Mouse (Mus musculus) MEL (cell line): ENCODE measurements around the gene Acta2. TPM values are rescaled to one million over a fixed set of nuclear protein-coding genes. Genes with fewer than 3 reads are reported as not detected.

Experiments used
- DNase-seq: peaks from one replicate; pipeline ENCODE4 v3.0.0; 2011; ENCODE audit warnings: low read depth, low spot score
- H3K27ac ChIP-seq: 2 replicates; pipeline ENCODE4 v1.5.1; 2012; ENCODE audit warnings: low read depth, mild to moderate bottlenecking, control low read depth, low read length, moderate library complexity; ENCODE audit not compliant: control insufficient read depth
- H3K27me3 ChIP-seq, 2 experiments: fragments of 150-350 bp in 1 of 2; sonication (generic) in 1 of 2; 2 replicates each; pipeline ENCODE4 v1.6.1; 2012; ENCODE audit warnings: low read length in 2 of 2, mild to moderate bottlenecking in 2 of 2, improper control_type of control experiment in 1 of 2, moderate library complexity in 1 of 2; ENCODE audit not compliant: insufficient read depth in 2 of 2, control insufficient read depth in 1 of 2
- H3K36me3 ChIP-seq, 2 experiments: 2 replicates each; pipeline ENCODE4 v1.6.1; 2012 to 2014; ENCODE audit warnings: low read length in 2 of 2, improper control_type of control experiment in 1 of 2, inconsistent platforms in 1 of 2, mild to moderate bottlenecking in 1 of 2; ENCODE audit not compliant: insufficient read depth in 2 of 2, control insufficient read depth in 1 of 2
- H3K4me1 ChIP-seq, 2 experiments: fragments of 150-350 bp in 1 of 2; sonication (generic) in 1 of 2; 2 replicates each; pipeline ENCODE4 v1.6.1; 2012; ENCODE audit warnings: low read length in 2 of 2, improper control_type of control experiment in 1 of 2, mild to moderate bottlenecking in 1 of 2; ENCODE audit not compliant: insufficient read depth in 2 of 2, control insufficient read depth in 1 of 2
- H3K4me3 ChIP-seq, 2 experiments: fragments of 150-350 bp in 1 of 2; sonication (generic) in 1 of 2; 2 replicates each; pipeline ENCODE4 v1.5.1; 2012; ENCODE audit warnings: low read depth in 2 of 2, low read length in 2 of 2, mild to moderate bottlenecking in 2 of 2, moderate library complexity in 2 of 2, control low read depth in 1 of 2, improper control_type of control experiment in 1 of 2; ENCODE audit not compliant: control insufficient read depth in 1 of 2, insufficient read depth in 1 of 2
- H3K79me2 ChIP-seq: 2 replicates; pipeline ENCODE4 v1.6.1; 2012; ENCODE audit warnings: mild to moderate bottlenecking, low read length, moderate library complexity; ENCODE audit not compliant: control insufficient read depth, poor library complexity, insufficient read depth
- H3K9ac ChIP-seq: 2 replicates; pipeline ENCODE4 v1.6.1; 2012; ENCODE audit warnings: low read depth, mild to moderate bottlenecking, control low read depth, low read length, moderate library complexity; ENCODE audit not compliant: control insufficient read depth, poor library complexity, severe bottlenecking
- H3K9me3 ChIP-seq: fragments of 150-350 bp; sonication (generic); replicated peaks from 2 replicates; pipeline ENCODE4 v1.6.1; 2012; ENCODE audit warnings: mild to moderate bottlenecking, low read length, improper control_type of control experiment, moderate library complexity; ENCODE audit not compliant: insufficient read depth
- CTCF ChIP-seq, 3 experiments: IDR thresholded peaks in 2 of 3; conservative IDR thresholded peaks in 1 of 3; 2 replicates each; pipeline ENCODE4 v1.5.1; 2011 to 2012; ENCODE audit warnings: low read length in 3 of 3, low read depth in 2 of 3, mild to moderate bottlenecking in 2 of 3, improper control_type of control experiment in 1 of 3, inconsistent platforms in 1 of 3, mixed read lengths in 1 of 3, moderate library complexity in 1 of 3; ENCODE audit not compliant: control insufficient read depth in 1 of 3, insufficient read depth in 1 of 3, poor library complexity in 1 of 3, severe bottlenecking in 1 of 3
- ELF1 ChIP-seq: IDR thresholded peaks from 2 replicates; pipeline ENCODE4 v1.6.1; 2014; ENCODE audit warnings: low read depth, mild to moderate bottlenecking, inconsistent platforms, low read length, improper control_type of control experiment, moderate library complexity
- EP300 ChIP-seq, 2 experiments: IDR thresholded peaks; 2 replicates each; pipeline ENCODE4 v1.6.1; 2011; ENCODE audit warnings: improper control_type of control experiment in 2 of 2, low read length in 2 of 2, low read depth in 1 of 2, mild to moderate bottlenecking in 1 of 2
- ETS1 ChIP-seq: IDR thresholded peaks from 2 replicates; pipeline ENCODE4 v1.6.1; 2012; ENCODE audit warnings: low read depth, mild to moderate bottlenecking, inconsistent platforms, low read length, improper control_type of control experiment, moderate library complexity
- GATA1 ChIP-seq: IDR thresholded peaks from 2 replicates; pipeline ENCODE4 v1.6.1; 2011; ENCODE audit warnings: low read depth, low read length, improper control_type of control experiment
- HCFC1 ChIP-seq: IDR thresholded peaks from 2 replicates; pipeline ENCODE4 v1.6.1; 2012; ENCODE audit warnings: low read depth, mild to moderate bottlenecking, inconsistent platforms, low read length, improper control_type of control experiment, moderate library complexity
- JUND ChIP-seq: IDR thresholded peaks from 2 replicates; pipeline ENCODE4 v1.6.1; 2011; ENCODE audit warnings: low read depth, mild to moderate bottlenecking, improper control_type of control experiment, low read length
- KAT2A ChIP-seq: conservative IDR thresholded peaks from 2 replicates; pipeline ENCODE4 v1.6.1; 2012; ENCODE audit warnings: low read depth, low read length, improper control_type of control experiment, inconsistent platforms
- MAFK ChIP-seq: IDR thresholded peaks from 2 replicates; pipeline ENCODE4 v1.6.1; 2011; ENCODE audit warnings: low read depth, mild to moderate bottlenecking, low read length, improper control_type of control experiment, borderline replicate concordance
- MAZ ChIP-seq: IDR thresholded peaks from 2 replicates; pipeline ENCODE4 v1.6.1; 2012; ENCODE audit warnings: low read depth, mild to moderate bottlenecking, inconsistent platforms, low read length, improper control_type of control experiment
- MEF2A ChIP-seq: IDR thresholded peaks from 2 replicates; pipeline ENCODE4 v1.6.1; 2014; ENCODE audit warnings: low read depth, mild to moderate bottlenecking, inconsistent platforms, low read length, improper control_type of control experiment; ENCODE audit not compliant: poor library complexity, insufficient replicate concordance, severe bottlenecking; ENCODE audit errors: extremely low read depth
- MXI1 ChIP-seq: IDR thresholded peaks from 2 replicates; pipeline ENCODE4 v1.6.1; 2011; ENCODE audit warnings: mild to moderate bottlenecking, low read depth, low read length, improper control_type of control experiment
- MYB ChIP-seq: IDR thresholded peaks from 2 replicates; pipeline ENCODE4 v1.6.1; 2011; ENCODE audit warnings: mild to moderate bottlenecking, low read depth, low read length, improper control_type of control experiment
- NELFE ChIP-seq: IDR thresholded peaks from 2 replicates; pipeline ENCODE4 v1.6.1; 2011; ENCODE audit warnings: low read depth, low read length, improper control_type of control experiment
- NRF1 ChIP-seq: IDR thresholded peaks from 2 replicates; pipeline ENCODE4 v1.6.1; 2014; ENCODE audit warnings: low read depth, mild to moderate bottlenecking, inconsistent platforms, low read length, improper control_type of control experiment, moderate library complexity; ENCODE audit not compliant: poor library complexity, insufficient read depth, severe bottlenecking
- POLR2A ChIP-seq, 2 experiments: IDR thresholded peaks; 2 replicates each; pipeline ENCODE4 v1.6.1; 2011 to 2012; ENCODE audit warnings: low read length in 2 of 2, mild to moderate bottlenecking in 2 of 2, control low read depth in 1 of 2, improper control_type of control experiment in 1 of 2, low read depth in 1 of 2, moderate library complexity in 1 of 2; ENCODE audit not compliant: control insufficient read depth in 1 of 2, insufficient read depth in 1 of 2, poor library complexity in 1 of 2
- POLR2AphosphoS5 ChIP-seq: IDR thresholded peaks from 2 replicates; pipeline ENCODE4 v1.6.1; 2012; ENCODE audit warnings: low read depth, borderline replicate concordance, mild to moderate bottlenecking, inconsistent platforms, low read length, moderate library complexity, mixed read lengths
- RAD21 ChIP-seq: IDR thresholded peaks from 2 replicates; pipeline ENCODE4 v1.6.1; 2011; ENCODE audit warnings: mild to moderate bottlenecking, low read depth, low read length, improper control_type of control experiment
- SMC3 ChIP-seq: IDR thresholded peaks from 2 replicates; pipeline ENCODE4 v1.6.1; 2011; ENCODE audit warnings: low read depth, low read length, improper control_type of control experiment
- TAL1 ChIP-seq: IDR thresholded peaks from 2 replicates; pipeline ENCODE4 v1.6.1; 2012; ENCODE audit warnings: mild to moderate bottlenecking, inconsistent platforms, low read length, moderate library complexity, mixed read lengths
- TBP ChIP-seq: IDR thresholded peaks from 2 replicates; pipeline ENCODE4 v1.8.0; 2011; ENCODE audit warnings: low read depth, low read length, improper control_type of control experiment
- TCF12 ChIP-seq: IDR thresholded peaks from 2 replicates; pipeline ENCODE4 v1.6.1; 2014; ENCODE audit warnings: low read depth, mild to moderate bottlenecking, inconsistent platforms, low read length, improper control_type of control experiment, moderate library complexity
- UBTF ChIP-seq: IDR thresholded peaks from 2 replicates; pipeline ENCODE4 v1.6.1; 2012; ENCODE audit warnings: low read depth, mild to moderate bottlenecking, inconsistent platforms, low read length, improper control_type of control experiment, moderate library complexity, borderline replicate concordance; ENCODE audit not compliant: insufficient read depth
- USF1 ChIP-seq: IDR thresholded peaks from 2 replicates; pipeline ENCODE4 v1.6.1; 2014; ENCODE audit warnings: low read depth, mild to moderate bottlenecking, inconsistent platforms, low read length, improper control_type of control experiment, moderate library complexity
- ZC3H11A ChIP-seq: IDR thresholded peaks from 2 replicates; pipeline ENCODE4 v1.6.1; 2012; ENCODE audit warnings: low read depth, mild to moderate bottlenecking, inconsistent platforms, low read length, improper control_type of control experiment
- ZMIZ1 ChIP-seq: IDR thresholded peaks from 2 replicates; pipeline ENCODE4 v1.6.1; 2012; ENCODE audit warnings: low read depth, mild to moderate bottlenecking, inconsistent platforms, low read length, improper control_type of control experiment, moderate library complexity
- polyA plus RNA-seq, 2 experiments: library from polyadenylated mRNA; stranded (reverse) in 1 of 2; unstranded in 1 of 2; fragments of >175 nt in 1 of 2; fragments of >200 nt in 1 of 2; gene quantifications; 2 replicates each; pipeline versions ENCODE4 v1.2.1 to v1.2.4; 2012; ENCODE audit warnings: low replicate concordance in 2 of 2, low read depth in 1 of 2; ENCODE audit not compliant: insufficient read length in 2 of 2, insufficient read depth in 1 of 2, missing spikeins in 1 of 2
- total RNA-seq: library from RNA; depleted of rRNA; stranded (reverse); fragments of 300-350 nt; gene quantifications from 2 replicates; pipeline ENCODE4 v1.2.3, GENCODE M21; 2012

Gene Acta2
- total and polyA plus RNA-seq, 3 experiments: not detected

GRCm38 (mm10) chr19:34262273-34262974 lies 7.0 kb upstream of the Acta2 start:
- H3K9ac ChIP-seq: no peak overlapping the region
- TF ChIP-seq POLR2AphosphoS5 (no peak), MEF2A (no peak), UBTF (no peak), MXI1 (no peak), MAZ (no peak), ZC3H11A (no peak), TCF12 (no peak), KAT2A (no peak), SMC3 (no peak), GATA1 (no peak; the same call in 1 of the 2 replicates), EP300 (IDR thresholded peaks at IDR 0.05; ENCODE audit: low read depth in 1 of 2, low read length in 2 of 2) (no peak), NELFE (no peak), JUND (no peak), HCFC1 (no peak), ZMIZ1 (no peak)
- no peak for DNase-seq
- no peaks in the 10 kb centered on the region for H3K9me3 ChIP-seq
- no peaks in the 10 kb centered on the region for H3K79me2 ChIP-seq
- no peak overlapping the region for H3K4me3 ChIP-seq
- no peaks in the 10 kb centered on the region for H3K4me1 ChIP-seq
- no peak overlapping the region for H3K27ac ChIP-seq
- H3K36me3 ChIP-seq: no peaks in the 10 kb centered on the region
- H3K27me3 ChIP-seq: peaks cover 0 to 3% of the 10 kb centered on the region in 2 experiments; a peak in 2 of 4 replicates

- no peak for DNase-seq
- TF ChIP-seq MAFK (no peak), TBP (no peak), ETS1 (no peak), ZC3H11A (no peak), TAL1 (no peak), HCFC1 (no peak), MYB (no peak), POLR2A (IDR thresholded peaks at IDR 0.05; ENCODE audit: control insufficient read depth in 1 of 2, insufficient read depth in 1 of 2, low read depth in 1 of 2, low read length in 2 of 2, poor library complexity in 1 of 2) (no peak), UBTF (no peak), NELFE (no peak), MXI1 (no peak), CTCF (IDR thresholded peaks at IDR 0.05 in 2 of 3, conservative IDR thresholded peaks at IDR 0.05 in 1 of 3; ENCODE audit: control insufficient read depth in 1 of 3, insufficient read depth in 1 of 3, low read depth in 2 of 3, low read length in 3 of 3, poor library complexity in 1 of 3, severe bottlenecking in 1 of 3) (no peak), USF1 (no peak), ELF1 (no peak), RAD21 (no peak), ZMIZ1 (no peak), KAT2A (no peak), NRF1 (no peak)
- H3K9ac ChIP-seq: no peak overlapping the region
- H3K79me2 ChIP-seq: no peaks in the 10 kb centered on the region
- H3K27ac ChIP-seq: no peak overlapping the region
- no peak overlapping the region for H3K4me3 ChIP-seq
- peaks cover 0 to 3% of the 10 kb centered on the region in 2 experiments; a peak in 2 of 4 replicates for H3K27me3 ChIP-seq
- no peaks in the 10 kb centered on the region for H3K36me3 ChIP-seq
- H3K9me3 ChIP-seq: no peaks in the 10 kb centered on the region
- H3K4me1 ChIP-seq: no peaks in the 10 kb centered on the region; a peak in 1 of 4 replicates
These were observed 1.5 kb upstream of the Acta2 start for GRCm38 (mm10) chr19:34256936-34257335.
